Mouse (Mus musculus) heart, embryonic 15.5 days (tissue): ENCODE results near the gene Fkbp10. TPM values are rescaled to one million over a fixed set of nuclear protein-coding genes. Genes with fewer than 3 reads are reported as not detected.

Experiments
- ATAC-seq: fragments of 200-750 bp; cut with Nextera tagmentation; replicated peaks from 2 replicates; pipeline ENCODE4 v1.8.0; 2017; ENCODE audit warnings: low read depth, moderate TSS enrichment; ENCODE audit not compliant: insufficient number of reproducible peaks, insufficient read depth, low FRiP score
- H3K27ac ChIP-seq: fragments of 300-500 bp; sonication (generic); 2 replicates; pipeline ENCODE4 v1.5.1; 2015; ENCODE audit warnings: mild to moderate bottlenecking, inconsistent platforms
- H3K27me3 ChIP-seq: fragments of 300-500 bp; sonication (generic); 2 replicates; pipeline ENCODE4 v1.6.1; 2015; ENCODE audit warnings: inconsistent platforms
- H3K36me3 ChIP-seq: fragments of 300-500 bp; sonication (generic); 2 replicates; pipeline ENCODE4 v1.6.1; 2015; ENCODE audit warnings: mild to moderate bottlenecking, inconsistent platforms
- H3K4me1 ChIP-seq: fragments of 300-500 bp; sonication (generic); replicated peaks from 2 replicates; pipeline ENCODE4 v1.6.1; 2015; ENCODE audit warnings: inconsistent platforms
- H3K4me2 ChIP-seq: fragments of 300-500 bp; sonication (generic); 2 replicates; pipeline ENCODE4 v1.6.1; 2015; ENCODE audit warnings: inconsistent platforms, mild to moderate bottlenecking, moderate library complexity
- H3K4me3 ChIP-seq: fragments of 300-500 bp; sonication (generic); 2 replicates; pipeline ENCODE4 v1.5.1; 2015; ENCODE audit warnings: mild to moderate bottlenecking, inconsistent platforms
- H3K9ac ChIP-seq: fragments of 300-500 bp; sonication (generic); 2 replicates; pipeline ENCODE4 v1.6.1; 2015; ENCODE audit warnings: mild to moderate bottlenecking, inconsistent platforms
- H3K9me3 ChIP-seq: fragments of 300-500 bp; sonication (generic); replicated peaks from 2 replicates; pipeline ENCODE4 v1.6.1; 2016; ENCODE audit warnings: inconsistent platforms
- WGBS: fragments of 180-500 bp; shearing (Covaris S2); methylation state at CpG from one replicate; pipeline ENCODE4 v1.1.7; 2015; ENCODE audit warnings: mixed read lengths; 5-methylcytosine and 5-hydroxymethylcytosine counted together
- polyA plus RNA-seq: library from polyadenylated mRNA; unstranded; fragments of >200 nt; fragmentation: Nextera tagmentation; extraction: Ambion mirVana; gene quantifications from 2 replicates; pipeline ENCODE4 v1.2.1, GENCODE M21; 2015

Gene Fkbp10
- polyA plus RNA-seq, 1 experiment from 2014 or later, result 86.3 TPM

DNA sequence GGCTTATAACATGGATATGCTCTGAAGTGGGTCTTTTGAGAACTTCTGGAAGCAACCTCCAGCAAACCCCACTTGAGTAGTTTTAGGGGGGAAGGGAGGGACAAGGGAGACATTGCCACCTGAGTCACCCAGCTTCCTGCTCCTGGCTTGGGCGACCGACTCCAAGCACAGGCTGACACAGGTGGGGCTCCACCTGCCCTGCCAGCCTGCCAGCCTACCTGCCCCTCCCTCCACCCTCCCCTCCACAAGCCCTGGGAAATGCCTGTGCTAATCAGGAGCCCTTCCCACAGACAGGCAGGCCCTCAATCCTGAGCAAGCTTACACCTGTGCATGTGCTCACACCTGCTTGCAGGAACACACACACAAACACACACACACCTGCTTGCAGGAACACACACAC, 12.8 kb upstream of the Fkbp10 start:
- Histone ChIP-seq H3K4me1 (peaks cover 63% of the 10 kb centered on the region), H3K9ac (no peak overlapping the region; the same call in 1 of the 2 replicates), H3K9me3 (no peaks in the 10 kb centered on the region), H3K4me2 (peak overlapping the region; percentile 44), H3K4me3 (no peak overlapping the region), H3K27me3 (no peaks in the 10 kb centered on the region), H3K27ac (peak overlapping the region; percentile 96), H3K36me3 (no peaks in the 10 kb centered on the region)
- WGBS, result 36% methylated on average over 2 of the region's 2 CpGs
- no peak for ATAC-seq

DNA sequence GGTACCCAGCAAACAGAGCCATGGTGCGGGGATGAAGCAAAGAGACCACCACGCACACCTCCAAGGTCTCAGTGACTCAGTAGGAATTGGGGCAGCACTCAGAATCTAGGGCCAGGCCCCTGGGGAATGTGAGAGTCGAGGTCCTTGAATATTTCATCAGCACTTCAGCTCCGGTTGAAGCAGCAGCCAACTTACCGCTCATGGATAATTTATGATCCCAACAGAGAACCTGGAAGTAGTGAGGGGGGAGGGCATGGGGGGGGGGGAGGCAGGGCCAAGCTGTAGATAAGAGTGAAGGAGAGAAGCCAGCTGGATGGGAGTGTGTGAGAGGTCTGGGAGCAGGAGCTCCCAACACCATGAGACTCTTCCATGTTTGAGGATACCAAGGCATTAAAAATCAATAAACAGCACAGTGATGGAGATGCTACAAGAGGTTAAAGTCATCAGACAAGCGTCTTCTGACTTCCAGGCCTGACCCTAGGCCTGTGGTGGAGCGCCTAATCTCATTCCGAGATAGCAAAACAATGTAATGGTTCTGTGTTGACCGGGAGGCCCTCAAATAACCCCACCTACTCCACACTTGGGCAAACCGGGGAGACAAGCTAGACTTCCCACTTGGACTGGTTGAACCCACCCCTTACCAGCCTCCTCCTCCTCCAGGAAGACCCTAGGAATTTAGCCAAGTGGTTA, 11.9 kb upstream of the Fkbp10 start:
- no peaks in the 10 kb centered on the region for H3K9me3 ChIP-seq
- 18% methylated on average over 10 of the region's 10 CpGs for WGBS
- H3K4me2 ChIP-seq, result peak overlapping the region; percentile 44
- peak overlapping the region; percentile 96 for H3K27ac ChIP-seq
- H3K27me3 ChIP-seq, result no peaks in the 10 kb centered on the region
- peaks cover 4% of the 10 kb centered on the region; the same call in 1 of the 2 replicates for H3K36me3 ChIP-seq
- peak; percentile 38 for ATAC-seq
- H3K4me3 ChIP-seq, result no peak overlapping the region
- H3K9ac ChIP-seq, result no peak overlapping the region
- peaks cover 66% of the 10 kb centered on the region for H3K4me1 ChIP-seq

DNA sequence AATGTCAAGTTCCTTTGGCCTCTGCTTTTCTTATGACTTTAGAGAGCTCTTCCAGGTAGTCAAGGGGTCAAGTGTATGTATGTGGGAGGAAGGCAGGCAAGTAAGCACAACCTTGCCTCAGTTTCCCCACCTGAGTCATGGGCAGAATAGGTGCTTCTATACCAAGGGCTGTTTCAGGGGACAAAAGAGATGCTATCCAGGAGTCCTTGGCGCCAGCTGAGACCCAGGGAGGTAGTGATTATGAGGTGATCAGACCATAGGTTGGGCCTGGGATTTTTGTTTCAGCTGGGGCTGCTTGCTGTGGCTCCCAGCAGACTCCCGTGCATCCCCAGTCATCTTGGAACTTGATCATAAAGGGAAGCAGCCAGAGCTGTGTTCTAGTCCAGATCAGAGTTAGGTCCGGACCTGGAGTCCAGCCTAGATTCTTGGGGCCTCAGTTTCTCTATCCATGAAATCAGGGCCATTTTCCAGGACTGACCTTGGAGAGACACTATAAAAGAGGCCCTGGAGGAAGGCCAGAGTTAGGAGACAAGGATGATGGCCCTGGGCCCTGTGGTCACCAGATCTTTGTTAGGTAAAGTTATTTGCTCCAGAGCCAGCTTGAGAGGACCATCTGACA, 10.9 kb upstream of the Fkbp10 start:
- no peak overlapping the region for H3K9ac ChIP-seq
- peak overlapping the region; percentile 96 for H3K27ac ChIP-seq
- H3K4me3 ChIP-seq, result no peak overlapping the region
- H3K36me3 ChIP-seq, result peaks cover 12% of the 10 kb centered on the region
- no peaks in the 10 kb centered on the region for H3K27me3 ChIP-seq
- 91% methylated on average over 3 of the region's 3 CpGs for WGBS
- H3K4me2 ChIP-seq, result no peak overlapping the region
- peaks cover 63% of the 10 kb centered on the region for H3K4me1 ChIP-seq
- ATAC-seq, result no peak
- no peaks in the 10 kb centered on the region for H3K9me3 ChIP-seq

DNA sequence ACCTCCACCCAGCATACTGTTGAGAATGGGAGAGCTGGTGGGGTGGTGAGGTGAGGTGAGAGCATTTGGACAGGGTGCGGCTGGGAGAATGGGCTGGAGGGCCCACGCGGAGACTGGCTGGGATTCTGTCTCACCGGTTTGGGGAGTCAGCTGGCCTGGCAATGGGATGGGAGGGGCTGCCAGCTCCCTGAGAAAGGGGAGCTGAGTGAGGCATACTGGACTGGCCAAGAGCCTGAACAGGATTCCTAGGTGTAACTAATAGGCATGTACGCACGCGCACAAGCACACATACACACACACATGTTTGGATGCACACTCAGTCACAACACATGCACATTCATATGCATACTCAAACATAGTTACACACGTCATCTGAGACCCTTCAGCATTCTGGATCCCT, 9.2 kb upstream of the Fkbp10 start:
- no peak for ATAC-seq
- 75% methylated on average over 8 of the region's 8 CpGs for WGBS
- H3K27ac ChIP-seq, result no peak overlapping the region
- H3K4me1 ChIP-seq, result peaks cover 52% of the 10 kb centered on the region
- no peak overlapping the region for H3K9ac ChIP-seq
- H3K36me3 ChIP-seq, result peaks cover 16% of the 10 kb centered on the region
- H3K4me2 ChIP-seq, result no peak overlapping the region
- H3K27me3 ChIP-seq, result no peaks in the 10 kb centered on the region
- no peaks in the 10 kb centered on the region for H3K9me3 ChIP-seq
- no peak overlapping the region for H3K4me3 ChIP-seq

DNA sequence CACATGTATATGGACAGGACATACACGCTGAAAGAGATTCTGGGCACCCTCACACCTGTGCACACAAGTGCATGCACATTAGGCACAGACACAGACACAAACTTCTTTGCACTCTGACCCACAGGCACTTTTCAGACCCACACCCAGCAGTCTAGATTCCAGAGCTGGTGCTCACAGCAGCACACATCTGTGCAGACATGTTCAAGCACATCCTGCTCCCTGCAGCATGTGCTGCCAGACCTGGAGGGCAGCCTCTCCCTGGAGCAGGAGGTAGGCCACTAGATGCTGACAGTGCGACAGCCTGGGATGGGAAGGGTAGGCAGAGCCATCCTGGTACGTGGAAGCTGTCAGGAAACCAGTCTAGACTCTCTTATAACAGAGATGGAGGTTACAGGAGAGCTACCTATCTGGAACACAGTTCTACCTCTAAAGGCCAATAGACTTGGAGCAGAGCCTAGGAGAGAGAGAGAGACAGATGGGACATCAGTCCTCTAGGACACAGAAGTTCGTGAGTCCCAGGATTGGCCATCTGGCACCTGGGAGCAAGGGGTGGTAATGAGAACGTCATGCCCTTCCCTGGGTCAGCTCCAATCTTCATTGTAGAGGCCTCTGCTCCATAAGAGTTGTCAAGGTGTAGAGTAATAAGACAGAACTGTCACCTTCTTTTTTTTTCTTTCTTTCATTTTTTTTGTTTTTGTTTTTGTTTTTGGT, 8.3 kb upstream of the Fkbp10 start:
- 84% methylated on average over 5 of the region's 5 CpGs for WGBS
- no peak overlapping the region for H3K4me2 ChIP-seq
- no peaks in the 10 kb centered on the region for H3K9me3 ChIP-seq
- peaks cover 16% of the 10 kb centered on the region for H3K36me3 ChIP-seq
- H3K9ac ChIP-seq, result no peak overlapping the region
- H3K4me3 ChIP-seq, result no peak overlapping the region
- peaks cover 50% of the 10 kb centered on the region for H3K4me1 ChIP-seq
- no peaks in the 10 kb centered on the region for H3K27me3 ChIP-seq
- H3K27ac ChIP-seq, result no peak overlapping the region
- ATAC-seq, result no peak

DNA sequence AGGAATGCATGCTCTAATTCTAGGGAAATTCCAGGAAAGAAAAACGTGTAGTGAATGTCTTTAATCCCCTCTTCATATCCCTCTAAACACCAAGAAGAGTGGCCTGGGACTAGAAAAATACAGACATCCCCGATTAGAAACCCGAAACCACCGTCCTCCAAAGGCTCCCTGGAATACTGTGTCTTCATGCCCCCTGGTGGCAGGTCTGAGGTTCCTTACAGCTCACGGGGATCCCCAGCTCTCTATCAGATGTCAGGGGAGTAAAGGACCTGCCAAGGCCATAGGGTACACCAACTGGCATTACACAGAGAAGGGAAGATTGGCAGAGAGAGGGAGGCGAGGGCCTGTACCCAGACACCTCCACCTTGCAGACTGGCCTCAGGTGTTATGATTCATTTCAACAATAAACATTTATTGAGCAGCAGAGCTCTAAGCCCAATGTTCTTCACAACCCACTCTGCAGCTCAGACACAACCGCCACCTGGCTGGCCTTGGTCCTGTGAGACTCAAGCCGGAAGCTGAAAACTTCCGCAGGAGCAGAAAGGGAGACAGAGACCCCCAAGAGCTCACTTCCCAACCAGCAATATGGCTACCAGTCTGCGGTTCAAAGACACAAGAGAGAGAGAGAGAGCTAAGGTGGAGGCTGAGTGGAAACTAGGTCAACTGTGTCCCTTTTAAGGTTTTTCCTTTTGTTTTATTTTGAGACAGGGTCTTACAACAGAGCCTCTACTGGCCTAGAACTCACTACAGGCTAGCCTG, 7.2 kb upstream of the Fkbp10 start:
- 33% methylated on average over 10 of the region's 10 CpGs for WGBS
- no peak overlapping the region for H3K9ac ChIP-seq
- H3K4me3 ChIP-seq, result no peak overlapping the region
- H3K27me3 ChIP-seq, result no peaks in the 10 kb centered on the region
- ATAC-seq, result no peak
- H3K9me3 ChIP-seq, result no peaks in the 10 kb centered on the region
- H3K27ac ChIP-seq, result peak overlapping the region; percentile 35; the same call in 1 of the 2 replicates
- no peak overlapping the region for H3K4me2 ChIP-seq
- peaks cover 16% of the 10 kb centered on the region for H3K36me3 ChIP-seq
- H3K4me1 ChIP-seq, result peaks cover 50% of the 10 kb centered on the region

DNA sequence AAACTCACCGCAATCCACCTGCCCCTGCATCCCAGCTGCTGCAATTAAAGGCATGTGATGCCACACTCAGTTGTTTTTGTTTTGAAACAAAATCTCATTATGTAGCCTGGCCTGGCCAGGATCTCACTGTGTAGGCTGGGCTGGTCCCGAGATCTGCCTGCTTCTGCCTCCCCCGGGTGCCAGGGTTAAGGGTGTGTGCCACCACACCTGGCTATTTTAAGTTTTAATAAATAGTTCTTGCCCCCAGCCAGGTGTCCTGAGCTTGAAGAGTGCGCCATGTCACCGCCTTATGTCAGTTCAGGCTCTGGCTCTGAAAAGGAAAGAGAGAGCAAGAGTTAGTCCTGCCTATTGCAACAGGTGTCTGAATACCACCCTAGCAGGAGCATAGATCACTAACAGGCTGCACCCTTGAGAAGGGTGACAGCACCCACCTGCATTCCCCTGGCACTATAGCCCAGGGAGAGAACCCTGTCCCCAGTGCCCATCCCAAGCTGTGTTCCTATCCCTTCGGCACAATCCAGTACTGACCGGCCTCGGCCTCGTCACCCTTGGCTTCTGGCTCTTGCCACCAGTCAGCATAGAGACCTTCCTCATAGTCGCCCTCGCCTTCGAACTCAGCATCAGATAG, 6.5 kb upstream of the Fkbp10 start:
- Histone ChIP-seq H3K4me2 (no peak overlapping the region), H3K9ac (no peak overlapping the region), H3K36me3 (peaks cover 16% of the 10 kb centered on the region), H3K27ac (no peak overlapping the region), H3K9me3 (no peaks in the 10 kb centered on the region), H3K4me1 (peaks cover 52% of the 10 kb centered on the region), H3K27me3 (no peaks in the 10 kb centered on the region), H3K4me3 (no peak overlapping the region)
- no peak for ATAC-seq
- 89% methylated on average over 12 of the region's 12 CpGs for WGBS

DNA sequence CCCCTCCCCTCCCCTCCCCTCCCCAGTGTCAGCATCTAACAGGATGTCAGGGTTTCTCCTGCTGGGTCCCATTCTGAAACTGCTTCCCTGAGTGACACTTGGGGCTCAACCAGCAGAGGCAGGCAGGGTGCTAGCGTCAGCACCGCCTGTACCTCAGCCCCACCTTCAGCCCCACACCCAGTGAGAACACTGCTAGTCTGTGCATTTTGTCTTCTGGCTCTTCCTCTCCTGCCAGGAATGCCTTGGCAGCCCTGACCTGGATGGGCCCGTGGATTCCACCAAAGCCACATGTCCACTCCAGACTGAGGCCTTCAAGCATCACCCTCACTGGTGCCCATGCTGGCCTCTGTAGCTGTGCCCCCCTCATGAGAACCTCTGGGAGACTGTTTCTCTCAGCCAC, 5.8 kb upstream of the Fkbp10 start:
- no peak for ATAC-seq
- WGBS, result 82% methylated on average over 3 of the region's 3 CpGs
- no peaks in the 10 kb centered on the region for H3K27me3 ChIP-seq
- H3K4me1 ChIP-seq, result peaks cover 45% of the 10 kb centered on the region
- H3K9me3 ChIP-seq, result no peaks in the 10 kb centered on the region
- peaks cover 16% of the 10 kb centered on the region for H3K36me3 ChIP-seq
- H3K9ac ChIP-seq, result no peak overlapping the region
- H3K4me2 ChIP-seq, result no peak overlapping the region
- no peak overlapping the region for H3K4me3 ChIP-seq
- no peak overlapping the region for H3K27ac ChIP-seq

DNA sequence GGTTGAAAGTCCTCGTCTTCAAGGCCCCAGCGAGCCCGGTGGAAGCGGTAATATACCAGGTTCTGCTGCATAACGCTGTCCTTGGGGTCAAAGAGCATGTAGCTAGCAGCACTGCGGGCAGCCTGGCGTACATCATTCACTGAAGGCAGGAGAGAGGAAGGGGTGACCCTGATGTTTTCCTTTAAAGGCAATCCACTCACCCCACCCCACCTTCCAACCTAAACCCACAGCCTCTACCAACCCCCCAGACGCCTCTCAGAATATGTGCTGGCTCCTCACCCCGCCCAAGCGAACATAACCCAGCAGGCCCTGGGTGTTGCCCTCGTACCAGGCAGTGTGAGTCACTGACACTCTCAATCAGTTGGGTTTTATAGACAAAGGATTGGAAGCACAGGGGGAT, 3.8 kb upstream of the Fkbp10 start:
- Histone ChIP-seq H3K9ac (no peak overlapping the region), H3K27me3 (no peaks in the 10 kb centered on the region), H3K4me2 (peak overlapping the region; percentile 85), H3K9me3 (no peaks in the 10 kb centered on the region), H3K4me3 (0 out of 2 replicates have a peak overlapping the region, but pooled peaks have one; percentile 9), H3K4me1 (peaks cover 53% of the 10 kb centered on the region), H3K27ac (no peak overlapping the region), H3K36me3 (peaks cover 16% of the 10 kb centered on the region)
- ATAC-seq, result no peak
- 63% methylated on average over 11 of the region's 11 CpGs for WGBS

DNA sequence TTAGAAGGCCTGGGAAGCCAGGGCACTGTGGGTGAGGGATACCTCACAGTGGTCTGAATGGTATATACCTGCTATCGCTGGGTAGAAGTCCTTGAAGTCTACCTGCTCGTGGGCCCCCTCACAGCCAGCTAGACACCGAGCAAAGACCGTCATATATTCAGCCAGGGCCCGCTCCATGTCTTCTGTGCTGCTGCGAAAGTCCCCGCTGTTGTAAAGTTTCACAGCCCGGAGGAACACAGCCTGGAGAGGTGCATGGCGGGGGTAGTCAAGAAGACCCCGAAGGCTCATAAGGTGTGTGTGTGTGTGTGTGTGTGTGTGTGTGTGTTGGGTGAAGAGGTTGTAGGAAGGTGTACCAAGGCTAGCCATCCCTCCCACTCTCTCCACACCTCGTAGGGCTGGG, 2.0 kb upstream of the Fkbp10 start:
- peak overlapping the region; percentile 91 for H3K27ac ChIP-seq
- H3K4me2 ChIP-seq, result peak overlapping the region; percentile 85
- 51% methylated on average over 11 of the region's 11 CpGs for WGBS
- peak overlapping the region; percentile 76 for H3K9ac ChIP-seq
- no peaks in the 10 kb centered on the region for H3K9me3 ChIP-seq
- H3K36me3 ChIP-seq, result peaks cover 12% of the 10 kb centered on the region
- H3K27me3 ChIP-seq, result no peaks in the 10 kb centered on the region
- H3K4me1 ChIP-seq, result peaks cover 51% of the 10 kb centered on the region
- ATAC-seq, result no peak
- H3K4me3 ChIP-seq, result peak overlapping the region; percentile 63
